Mouse (Mus musculus): ENCODE measurements around the gene Ankrd49.

The Ankrd49 gene

DNA sequence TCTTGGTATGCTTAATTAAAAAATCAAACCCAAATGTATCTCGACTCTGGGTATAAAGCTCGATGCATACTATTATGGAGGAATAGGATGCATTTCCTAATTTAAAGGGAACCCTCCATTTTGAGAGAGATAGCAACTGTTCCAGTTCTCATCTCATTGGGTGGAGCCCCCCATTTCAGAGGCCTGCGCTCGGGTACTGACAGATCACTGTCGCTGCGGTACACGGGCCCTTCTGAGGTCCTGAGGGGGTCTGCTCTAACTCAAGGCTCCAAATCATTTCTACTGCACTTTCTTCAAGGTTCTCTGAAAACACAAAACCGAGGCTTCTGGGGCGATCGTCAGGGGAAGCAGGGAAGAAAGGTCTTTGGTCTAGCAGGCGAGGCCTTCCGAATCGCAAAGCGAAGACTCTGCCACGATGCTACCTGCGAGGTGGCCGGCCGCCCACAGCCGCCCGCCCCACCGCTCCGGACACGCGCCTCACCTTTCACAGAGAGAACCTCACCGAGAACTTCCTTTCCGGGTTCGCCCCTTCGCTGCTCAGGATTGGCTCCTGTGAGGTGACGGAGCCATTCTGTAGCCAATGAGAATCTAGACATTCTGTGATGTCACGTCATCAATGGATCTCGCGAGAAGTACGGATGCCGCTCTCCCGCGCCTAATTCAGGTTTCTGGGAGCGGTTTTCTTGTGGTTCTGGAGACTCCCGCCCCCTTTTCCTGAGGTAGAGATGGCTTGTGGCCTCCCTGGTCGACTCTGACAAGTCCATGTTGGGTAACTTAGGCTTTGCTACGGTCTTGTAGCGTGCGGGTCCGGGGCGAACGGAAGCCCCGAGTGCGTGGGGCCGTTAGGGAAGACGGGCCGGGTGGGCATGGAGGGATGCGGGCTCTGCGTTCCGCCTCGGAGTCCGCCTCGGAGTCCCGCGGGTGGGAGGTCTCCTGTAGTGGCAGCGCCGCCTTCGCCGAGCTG lies at the start of gene Ankrd49, which contains the start of gene Mre11a:
Gene Ankrd49 (minus strand): TSS at position 818 of the 964 bp plus-strand sequence.
Gene Mre11a (plus strand): TSS at position 616 of the 964 bp plus-strand sequence.
- peak; percentile 95 to 96 for DNase-seq (ENCODE audit: low spot score in 2 of 2)

DNA sequence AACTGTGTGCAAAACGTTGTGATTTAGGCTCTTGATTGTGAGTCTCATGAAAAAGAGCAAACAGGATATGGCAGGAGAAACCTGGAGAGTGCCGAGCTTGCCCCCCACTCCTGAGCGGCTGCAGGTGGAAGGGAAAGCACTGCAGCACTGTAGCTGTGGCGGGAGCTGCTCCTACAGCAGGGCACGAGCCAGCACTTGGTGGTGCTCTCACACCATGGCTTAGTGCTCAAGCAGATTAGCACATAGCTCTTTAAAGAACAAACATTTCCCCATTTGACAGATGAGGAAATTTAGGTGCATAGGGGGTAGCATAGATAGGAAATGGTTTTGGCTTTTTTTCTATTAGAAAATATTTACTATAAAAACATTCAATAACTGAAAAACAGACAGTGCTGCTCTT lies 47.4 kb upstream of the Ankrd49 start:
- DNase-seq (ENCODE audit: low spot score in 2 of 2), result no peak

DNA sequence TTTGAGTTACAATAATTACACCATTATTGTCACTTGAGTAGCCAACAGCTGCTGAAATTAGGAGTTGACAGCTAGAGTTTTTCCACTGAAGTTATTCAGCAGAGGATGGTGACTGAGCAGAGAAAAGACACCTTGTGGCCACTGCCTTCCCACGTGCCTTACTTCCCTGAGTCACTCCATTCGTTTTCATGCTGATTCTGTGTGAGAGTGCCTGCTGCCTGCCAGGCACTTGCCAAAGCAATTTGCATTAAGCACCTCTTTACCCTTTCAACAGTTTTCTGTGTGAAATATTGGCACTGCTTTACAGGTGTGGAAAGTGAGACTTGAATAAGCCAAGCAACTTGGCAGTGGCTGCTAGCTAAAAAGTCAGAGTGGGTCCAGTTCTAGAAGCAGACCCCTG lies 43.2 kb upstream of the Ankrd49 start:
- no peak for DNase-seq (ENCODE audit: low spot score in 2 of 2)

GRCm38 (mm10) chr9:14824840-14825239 lies 40.2 kb upstream of the Ankrd49 start:
- DNase-seq (ENCODE audit: low spot score in 2 of 2), result no peak

GRCm38 (mm10) chr9:14821396-14821795 lies 36.7 kb upstream of the Ankrd49 start:
- no peak for DNase-seq (ENCODE audit: low spot score in 2 of 2)

- DNase-seq (ENCODE audit: low spot score in 2 of 2), result no peak
Measured at GRCm38 (mm10) chr9:14810111-14810510, 25.5 kb upstream of the Ankrd49 start.

DNA sequence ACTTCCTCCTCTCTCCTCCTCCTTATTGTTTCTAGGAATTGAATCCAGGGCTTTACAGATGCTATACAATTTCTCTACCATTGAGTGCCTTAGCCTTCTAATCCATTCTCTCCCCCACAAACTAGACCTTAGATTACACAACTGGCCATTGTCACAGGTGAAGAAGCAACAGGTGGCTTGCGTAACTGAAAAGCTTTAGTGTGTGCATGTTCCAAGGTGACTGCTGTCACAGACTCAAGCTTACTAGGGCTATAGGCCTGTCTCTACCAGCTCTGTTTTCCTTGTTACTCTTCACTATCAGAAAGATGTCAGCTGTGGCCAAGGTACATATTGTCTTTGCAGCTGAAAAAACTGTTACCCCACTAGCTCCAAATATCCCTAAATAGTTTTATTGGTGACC lies 22.1 kb upstream of the Ankrd49 start:
- DNase-seq (ENCODE audit: low spot score in 2 of 2), result no peak

DNA sequence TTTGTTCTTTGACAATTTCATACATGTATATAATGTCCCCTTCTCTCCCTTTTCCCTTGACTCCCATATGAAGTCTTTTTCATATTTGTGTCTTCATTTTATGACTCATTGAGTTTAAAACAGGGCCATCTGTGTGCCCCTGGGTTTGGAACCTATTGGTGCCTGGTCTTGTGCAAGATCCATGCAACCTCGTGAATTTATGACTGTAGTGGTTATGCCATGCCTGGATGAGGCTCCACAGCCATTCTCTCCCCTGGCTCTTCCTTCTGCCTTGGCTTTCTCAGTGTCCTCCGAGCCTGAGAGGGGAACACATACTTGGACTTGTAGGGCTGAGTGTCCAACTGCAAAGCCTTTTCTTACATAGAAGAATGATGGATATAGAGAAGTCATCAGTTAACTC lies 21.1 kb upstream of the Ankrd49 start:
- DNase-seq (ENCODE audit: low spot score in 2 of 2), result no peak

GRCm38 (mm10) chr9:14787356-14787755 lies 2.7 kb upstream of the Ankrd49 start:
- no peak for DNase-seq (ENCODE audit: low spot score in 2 of 2)

DNA sequence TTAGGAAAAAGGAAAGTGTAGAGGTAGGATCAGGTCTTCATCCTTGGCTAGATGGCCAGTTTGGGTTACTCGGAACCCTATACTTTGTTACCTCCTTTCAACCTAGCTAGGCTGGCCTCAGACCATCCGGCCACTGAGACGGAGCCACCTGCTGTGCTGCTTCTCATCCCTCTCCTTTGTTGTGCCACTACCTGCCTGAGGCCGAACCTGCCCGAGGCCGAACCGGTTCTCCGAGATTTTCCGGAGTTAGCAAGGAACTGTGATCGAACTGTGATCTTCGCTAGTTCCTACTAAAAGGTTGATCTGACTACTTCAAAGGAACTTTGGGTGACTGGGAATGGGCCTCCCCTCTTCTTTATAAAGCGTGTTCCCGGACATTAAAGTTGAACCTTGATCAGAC lies 6.3 kb downstream of the Ankrd49 start:
- DNase-seq (ENCODE audit: low spot score in 2 of 2), result no peak

DNA sequence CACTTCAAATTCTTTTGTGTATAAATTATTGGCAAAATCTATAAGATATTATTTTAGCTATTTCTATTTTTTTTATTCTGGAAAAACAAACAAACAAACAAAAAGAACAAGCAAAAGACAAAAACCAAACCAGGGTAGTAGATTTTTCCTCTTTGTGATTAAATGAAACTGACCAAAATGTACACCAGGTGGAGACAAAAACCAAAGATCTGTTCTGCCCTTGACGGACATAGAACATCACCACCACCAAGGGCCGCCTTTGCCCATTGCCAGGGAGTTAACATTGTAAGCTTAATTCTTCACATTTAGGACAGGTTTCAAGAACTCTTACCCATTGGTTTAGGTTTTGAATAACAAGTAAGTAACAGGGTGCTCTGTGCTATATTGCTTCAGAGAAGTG lies 10.8 kb downstream of the Ankrd49 start:
- no peak for DNase-seq (ENCODE audit: low spot score in 2 of 2)

- no peak for DNase-seq (ENCODE audit: low spot score in 2 of 2)
Measured at GRCm38 (mm10) chr9:14772074-14772473, 12.6 kb downstream of the Ankrd49 start.

- peak; percentile 26 to 29 for DNase-seq (ENCODE audit: low spot score in 2 of 2)
Measured at GRCm38 (mm10) chr9:14770803-14771471, 13.7 kb downstream of the Ankrd49 start, which contains the start of gene 1700012B09Rik. Gene 1700012B09Rik, minus strand, starts transcription at chr9:14771030.

- no peak for DNase-seq (ENCODE audit: low spot score in 2 of 2)
Measured at GRCm38 (mm10) chr9:14769811-14770210, 14.8 kb downstream of the Ankrd49 start.

DNA sequence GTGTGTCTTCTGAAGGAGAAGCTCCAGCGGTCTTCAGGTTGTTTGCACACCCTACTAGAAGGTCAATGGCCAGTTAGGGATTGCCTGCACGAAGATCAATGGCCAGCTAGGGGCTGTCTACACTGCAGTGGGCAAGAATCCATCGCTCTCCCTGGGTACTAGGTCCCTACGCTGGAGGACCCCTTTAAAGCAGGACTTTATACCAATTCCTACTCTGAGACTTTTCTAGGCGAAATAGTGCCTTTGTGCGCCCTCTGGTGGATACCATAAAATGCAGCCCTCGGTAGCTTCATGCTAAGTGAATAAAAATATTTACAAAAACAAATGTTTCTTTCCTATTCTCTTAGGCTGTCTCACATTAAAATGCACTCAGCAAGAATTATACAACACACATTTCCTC lies 19.9 kb downstream of the Ankrd49 start:
- DNase-seq (ENCODE audit: low spot score in 2 of 2), result peak; percentile 41 to 72

- no peak for DNase-seq (ENCODE audit: low spot score in 2 of 2)
Measured at GRCm38 (mm10) chr9:14759261-14759660, 25.4 kb downstream of the Ankrd49 start.

GRCm38 (mm10) chr9:14758590-14758989 lies 26.1 kb downstream of the Ankrd49 start:
- no peak for DNase-seq (ENCODE audit: low spot score in 2 of 2)

- DNase-seq (ENCODE audit: low spot score in 2 of 2), result no peak
Measured at GRCm38 (mm10) chr9:14754469-14754868, 30.2 kb downstream of the Ankrd49 start.

DNA sequence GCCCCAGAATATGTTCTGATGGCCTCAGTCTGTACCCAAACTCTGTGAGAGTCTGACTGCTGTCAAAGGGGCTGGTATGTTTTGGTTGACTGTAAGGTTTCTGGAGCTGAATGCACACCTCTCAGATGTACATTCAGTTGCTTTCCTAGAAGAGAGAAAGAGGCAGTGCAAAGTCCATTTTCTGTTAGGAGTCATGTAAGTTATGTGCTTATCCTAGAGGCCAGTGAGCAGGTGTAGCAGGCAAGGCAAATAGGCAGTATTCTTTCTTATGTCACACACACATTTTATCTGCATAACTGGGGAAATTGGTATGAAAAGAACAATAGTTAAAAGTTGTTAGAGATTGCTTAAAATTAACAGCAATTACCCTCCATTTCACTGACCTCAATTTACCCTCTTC lies 30.7 kb downstream of the Ankrd49 start:
- DNase-seq (ENCODE audit: low spot score in 2 of 2), result no peak

DNA sequence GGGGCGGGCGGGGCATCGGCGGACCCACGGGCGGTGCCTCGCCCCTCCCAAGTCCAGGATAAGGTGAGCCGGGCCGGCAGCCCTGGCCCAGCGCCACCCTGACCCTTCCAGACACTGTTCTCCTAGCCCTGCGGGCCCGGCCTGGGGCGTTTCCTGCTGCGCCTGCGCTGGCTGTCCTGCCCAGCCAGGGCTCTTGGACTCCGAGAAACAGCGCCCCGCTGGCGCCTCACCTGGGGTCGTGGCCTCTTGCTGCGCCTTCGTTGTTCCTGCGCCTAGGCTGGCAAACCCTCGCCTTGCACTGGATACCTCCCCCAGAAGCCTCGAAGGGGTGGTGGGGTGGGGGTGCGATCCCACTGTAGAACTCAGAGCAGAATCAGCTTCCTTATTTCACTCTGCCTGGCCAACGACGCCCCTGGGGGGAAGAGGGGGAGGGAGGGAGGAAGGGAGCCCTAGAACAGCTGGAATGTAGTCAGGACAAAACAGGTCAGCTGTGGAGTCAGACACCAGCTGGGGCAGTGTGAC lies 32.6 kb downstream of the Ankrd49 start, which contains the start of gene Fut4:
Gene Fut4 (minus strand): TSS at position 393 of the 522 bp plus-strand sequence.
- DNase-seq (ENCODE audit: low spot score in 2 of 2), result peak in 1 of 2 experiments; percentile 33

GRCm38 (mm10) chr9:14751503-14752000 lies 33.1 kb downstream of the Ankrd49 start:
- no peak for DNase-seq (ENCODE audit: low spot score in 2 of 2)

DNA sequence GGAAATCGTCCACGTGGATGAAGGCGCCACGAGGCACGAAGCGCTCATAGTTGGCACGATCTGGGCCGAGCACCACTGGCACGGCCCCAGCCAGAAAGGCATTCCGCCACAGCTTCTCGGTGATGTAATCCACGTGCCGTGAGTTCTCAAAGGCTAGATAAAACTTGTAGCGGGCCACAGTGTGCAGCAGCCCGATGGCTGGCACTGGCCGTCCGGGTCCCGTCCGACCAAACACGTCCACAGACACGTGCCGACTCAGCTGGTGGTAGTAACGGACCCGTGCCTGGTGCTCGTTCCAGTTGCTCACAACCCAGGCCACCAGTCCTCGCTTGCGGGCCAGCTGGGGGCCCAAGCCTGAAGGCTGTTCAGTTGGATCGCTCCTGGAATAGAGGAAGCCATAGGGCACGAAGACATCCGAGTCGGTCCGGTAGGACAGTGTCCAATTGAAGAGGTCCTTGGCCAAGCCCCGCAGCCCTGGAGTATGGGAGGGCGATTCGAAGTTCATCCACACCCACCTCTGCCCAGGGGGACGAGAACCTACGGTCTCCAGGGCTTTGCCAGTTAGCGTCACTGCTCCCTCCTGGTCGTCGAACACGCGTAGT lies 33.7 kb downstream of the Ankrd49 start:
- peak in 1 of 2 experiments; percentile 26 for DNase-seq (ENCODE audit: low spot score in 2 of 2)
